Mouse (Mus musculus): ENCODE results near the gene Igfbp2.

The Igfbp2 gene

DNA sequence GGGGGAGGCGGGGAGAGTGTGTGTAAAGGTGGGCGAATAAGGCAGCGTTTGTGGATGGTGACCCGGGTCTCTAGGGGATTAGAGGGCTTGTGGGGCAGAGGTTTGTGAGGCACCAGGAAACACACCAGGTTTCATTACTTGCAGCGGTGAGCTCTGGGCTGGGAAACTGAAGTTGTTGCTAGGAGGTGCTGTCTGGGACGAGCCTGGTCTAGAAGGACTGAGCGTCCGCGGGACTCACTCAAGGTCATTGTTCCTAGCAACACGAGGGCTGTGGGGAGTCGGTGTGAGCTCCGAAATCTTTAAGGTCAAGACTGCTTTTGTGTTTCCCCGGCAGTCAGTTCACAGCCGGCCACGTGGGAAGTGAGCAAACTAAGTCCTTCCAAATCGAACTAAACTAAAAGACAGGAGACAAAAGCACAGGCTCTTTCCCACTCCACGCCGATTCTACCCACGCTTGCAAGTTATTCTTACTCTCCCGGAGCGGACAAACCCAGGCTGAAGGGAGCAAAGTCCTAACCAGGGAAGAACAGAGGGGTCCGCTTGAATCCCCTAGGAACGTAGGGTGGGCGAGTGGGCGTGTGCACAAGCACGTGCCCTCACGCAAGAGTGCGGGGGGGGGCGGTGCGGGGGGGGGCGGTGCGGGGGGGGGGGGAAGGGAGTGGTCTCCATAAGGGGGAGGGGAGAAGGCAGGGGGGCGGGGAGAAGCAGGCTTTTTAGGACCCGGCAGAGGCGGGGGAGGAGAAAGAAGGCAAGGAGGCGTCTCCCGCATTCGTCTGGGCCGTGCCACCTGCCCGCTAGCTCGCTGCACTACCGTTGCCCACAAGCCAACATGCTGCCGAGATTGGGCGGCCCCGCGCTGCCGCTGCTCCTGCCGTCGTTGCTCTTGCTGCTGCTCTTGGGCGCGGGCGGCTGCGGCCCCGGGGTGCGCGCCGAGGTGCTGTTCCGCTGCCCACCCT lies at the start of gene Igfbp2:
TSS of gene Igfbp2 (plus strand) at position 753 of the 956 bp plus-strand sequence.
- DNase-seq: peak; percentile 9

DNA sequence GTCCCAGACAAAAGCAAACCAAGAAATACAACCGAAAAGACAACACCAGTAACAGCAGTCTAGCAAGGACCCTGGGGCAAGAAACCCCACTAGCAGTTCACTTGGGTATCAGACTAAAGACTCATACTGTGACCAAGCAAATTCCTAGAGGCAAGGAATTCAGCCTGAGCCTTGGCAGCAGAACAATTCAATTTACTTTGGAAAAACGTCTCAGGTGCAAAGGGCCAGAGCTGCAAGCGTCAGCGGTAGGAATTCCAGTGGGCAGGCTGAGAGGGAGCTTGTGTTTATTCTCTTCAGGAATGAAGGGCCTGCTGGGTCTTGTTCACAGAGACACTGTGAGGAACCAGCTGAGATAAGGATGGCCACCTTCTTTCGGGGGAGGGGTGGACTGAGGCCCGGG lies 45.5 kb upstream of the Igfbp2 start:
- no peak for DNase-seq

- DNase-seq: no peak
These were observed 43.6 kb upstream of the Igfbp2 start for GRCm38 (mm10) chr1:72780720-72781119.

DNA sequence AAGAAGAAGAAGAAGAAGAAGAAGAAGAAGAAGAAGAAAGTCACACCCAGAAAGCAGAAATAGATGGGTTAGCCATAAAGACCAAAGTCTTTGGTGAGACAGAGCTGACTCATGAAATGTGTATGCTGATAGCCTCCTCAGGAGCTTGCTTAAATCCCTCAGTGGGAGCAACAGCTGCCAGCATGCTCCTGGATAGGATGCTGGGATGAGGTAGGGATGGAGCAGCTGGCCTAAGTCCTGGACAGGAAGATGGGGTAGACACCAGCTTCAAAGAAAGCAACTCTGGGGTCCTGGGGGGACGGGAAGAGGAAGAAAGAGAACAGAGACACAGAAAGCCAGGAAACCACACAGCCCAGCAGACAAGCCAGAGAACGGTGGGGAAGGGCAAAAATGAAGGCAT lies 41.0 kb upstream of the Igfbp2 start:
- no peak for DNase-seq

DNA sequence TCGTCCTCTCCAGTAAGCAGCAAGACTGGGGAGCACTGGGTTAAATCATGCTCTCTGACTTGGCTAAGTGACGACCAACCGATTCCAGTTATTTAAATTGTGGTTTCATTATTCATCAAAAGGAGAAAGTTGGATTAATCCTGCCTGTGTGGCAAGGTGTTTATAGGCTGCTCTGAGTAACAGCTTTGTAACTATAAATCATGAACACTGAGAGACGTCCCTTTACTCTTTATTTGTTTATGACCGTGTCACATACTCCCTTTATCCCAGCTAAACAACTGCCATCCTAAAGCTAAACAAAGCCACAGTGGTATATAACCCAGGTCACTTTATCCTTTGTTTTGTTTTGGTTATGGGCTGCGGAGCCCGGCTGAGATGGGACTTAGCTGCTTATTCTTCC lies 40.3 kb upstream of the Igfbp2 start:
- no peak for DNase-seq

DNA sequence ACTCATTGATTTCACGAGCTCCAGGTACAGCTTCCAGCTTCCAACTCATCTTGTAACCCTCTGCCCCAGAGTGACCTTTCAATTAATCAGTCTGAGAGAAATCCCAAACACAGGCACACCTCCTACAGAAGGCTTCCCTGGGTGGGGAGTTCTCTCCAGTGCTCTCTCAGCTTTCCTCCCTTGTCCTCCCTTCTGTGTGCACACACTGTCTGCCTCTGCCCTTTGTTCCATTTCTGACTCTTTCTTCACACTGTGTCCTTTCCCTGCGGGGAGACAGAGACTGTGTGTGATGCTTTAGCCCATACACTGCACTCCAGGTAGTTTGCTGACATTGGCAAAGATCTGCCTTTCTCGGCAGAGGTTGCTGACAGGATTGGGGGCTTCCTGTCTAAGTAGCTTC lies 33.6 kb upstream of the Igfbp2 start:
- DNase-seq: no peak

DNA sequence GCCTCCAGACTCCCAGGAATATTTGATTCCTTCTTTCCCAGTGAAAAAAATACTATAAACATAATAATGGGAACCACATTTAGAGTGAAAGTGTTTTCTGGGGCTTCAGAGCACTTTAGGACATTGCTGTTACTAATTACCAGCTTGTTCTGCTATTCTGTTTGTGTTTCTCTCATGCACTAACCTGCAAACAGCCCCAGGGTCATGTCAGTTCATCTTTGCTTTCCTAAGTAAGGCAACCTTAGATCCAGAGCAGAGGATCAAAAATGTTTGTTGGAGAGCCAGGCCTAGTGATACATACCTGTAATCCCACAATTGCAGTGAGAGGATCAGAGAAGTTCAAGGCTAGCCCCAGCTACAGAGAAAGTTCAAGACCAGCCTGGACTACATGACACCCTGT lies 32.6 kb upstream of the Igfbp2 start:
- no peak for DNase-seq

GRCm38 (mm10) chr1:72792262-72792661 lies 32.0 kb upstream of the Igfbp2 start:
- no peak for DNase-seq

GRCm38 (mm10) chr1:72793230-72793629 lies 31.1 kb upstream of the Igfbp2 start:
- DNase-seq: no peak

- no peak for DNase-seq
These were observed 28.2 kb upstream of the Igfbp2 start for GRCm38 (mm10) chr1:72796128-72796527.

DNA sequence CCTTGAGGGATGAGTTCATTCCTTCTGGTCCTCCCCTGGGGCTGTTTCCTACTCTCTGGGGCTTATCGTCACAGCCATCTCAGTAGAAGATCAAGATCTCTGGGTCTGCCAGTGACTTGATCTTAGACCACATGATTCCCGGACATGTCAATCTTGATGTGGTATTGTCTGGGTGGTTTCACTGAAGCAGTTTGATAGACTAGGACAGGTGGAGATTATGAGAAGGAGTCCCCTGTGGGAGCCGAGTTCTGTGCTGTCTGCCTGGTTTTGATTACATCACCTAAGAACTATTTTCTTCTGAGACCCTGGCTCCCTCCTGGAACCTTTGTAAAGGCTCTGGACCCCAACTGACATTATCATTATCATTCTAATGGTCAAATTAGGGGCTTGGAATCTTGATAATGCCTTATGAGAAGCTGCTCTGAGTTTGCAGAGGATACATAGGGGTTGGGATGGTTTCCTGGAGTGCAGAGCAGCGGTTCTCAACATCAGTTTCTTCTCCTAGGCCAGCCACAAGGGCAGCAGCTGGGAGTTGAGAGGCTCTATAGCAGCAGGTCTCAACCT lies 27.1 kb upstream of the Igfbp2 start:
- no peak for DNase-seq

DNA sequence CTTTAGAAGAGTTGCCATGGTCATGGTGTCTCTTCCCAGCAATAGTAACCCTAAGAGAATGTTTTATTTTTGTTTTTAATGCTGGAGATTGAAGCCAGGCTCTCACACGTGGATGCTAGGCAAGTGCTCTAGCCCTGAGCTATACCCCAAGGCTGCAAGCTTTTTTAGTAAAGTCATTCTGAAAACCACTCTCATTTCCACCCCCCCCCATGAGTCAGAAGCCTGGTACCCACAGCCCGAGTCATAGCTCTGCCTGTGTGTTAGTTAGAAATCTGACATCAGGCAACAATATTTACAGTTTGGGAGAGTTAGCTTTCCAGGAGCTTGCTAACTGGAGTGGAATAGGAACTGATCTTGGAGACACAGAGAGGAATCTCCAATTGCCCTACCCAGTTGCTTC lies 25.9 kb upstream of the Igfbp2 start:
- no peak for DNase-seq

- no peak for DNase-seq
These were observed 20.3 kb upstream of the Igfbp2 start for GRCm38 (mm10) chr1:72804031-72804430.

DNA sequence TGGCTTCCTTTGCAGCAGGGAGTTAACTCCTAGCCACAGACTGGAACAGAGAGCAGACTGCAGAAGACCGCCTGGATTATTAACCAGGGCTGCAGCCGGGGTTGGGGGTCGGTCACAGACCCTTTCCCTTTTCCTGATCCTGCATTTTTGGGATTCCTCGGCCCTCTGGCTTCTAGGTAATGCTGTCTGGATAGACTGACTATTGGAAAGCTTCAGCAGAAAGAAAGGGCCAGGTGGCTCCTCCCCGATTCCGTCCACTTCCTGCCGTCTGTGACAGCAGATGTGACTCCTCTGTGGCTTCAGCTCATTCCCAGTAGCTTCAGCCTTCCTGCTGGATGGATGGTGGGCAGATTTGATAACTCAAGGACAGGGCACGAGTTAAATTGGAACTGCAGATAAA lies 19.3 kb upstream of the Igfbp2 start:
- no peak for DNase-seq

DNA sequence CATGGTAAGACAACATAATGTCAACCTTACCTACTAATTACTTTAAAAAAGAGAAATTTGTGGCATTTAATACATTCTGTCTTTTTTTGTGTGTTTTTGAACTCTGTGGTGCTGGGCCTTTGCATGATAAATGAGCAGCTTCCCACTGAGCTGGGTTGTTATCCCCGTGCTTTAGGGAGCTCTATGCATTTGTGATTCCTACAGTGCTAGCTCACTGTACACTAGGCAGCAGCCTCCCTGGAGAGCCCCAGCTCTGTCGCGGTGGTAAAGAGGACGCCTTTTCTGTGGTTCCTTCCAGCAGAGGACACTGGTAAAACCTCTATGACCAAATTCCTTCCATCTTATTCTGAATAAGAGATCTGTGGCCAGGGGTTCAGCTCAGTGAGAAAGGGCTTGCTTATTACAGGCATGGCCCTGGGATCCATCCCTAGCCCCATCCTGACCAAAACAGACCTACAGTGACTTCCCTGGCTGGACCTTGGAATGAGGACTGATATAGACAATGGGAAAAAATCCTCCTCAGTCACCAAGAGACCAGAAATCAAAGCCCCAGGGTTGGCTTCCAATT lies 18.7 kb upstream of the Igfbp2 start:
- DNase-seq: no peak

GRCm38 (mm10) chr1:72806044-72806584 lies 18.2 kb upstream of the Igfbp2 start:
- DNase-seq: no peak

GRCm38 (mm10) chr1:72809304-72809703 lies 15.0 kb upstream of the Igfbp2 start:
- DNase-seq: no peak

GRCm38 (mm10) chr1:72809951-72810675 lies 14.2 kb upstream of the Igfbp2 start:
- DNase-seq: peak; percentile 38

DNA sequence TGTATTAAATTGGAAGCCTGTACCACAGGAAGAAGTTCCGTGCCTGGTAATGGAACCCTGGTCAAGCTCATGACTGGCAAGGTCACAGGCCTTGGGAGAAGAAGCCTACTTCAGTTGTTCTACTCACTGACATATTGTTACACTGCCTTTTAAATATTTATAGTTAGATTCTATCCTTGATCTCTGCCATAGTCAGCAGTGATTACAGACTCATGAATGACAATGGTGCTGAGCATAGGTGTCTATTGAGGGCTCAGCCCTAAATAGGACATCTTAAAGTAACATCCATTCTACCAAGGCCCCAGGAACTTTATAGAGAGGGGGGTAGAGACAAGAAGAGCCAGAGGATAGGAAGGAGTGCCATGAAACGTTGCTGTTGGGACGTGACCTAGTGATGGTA lies 13.2 kb upstream of the Igfbp2 start:
- no peak for DNase-seq

DNA sequence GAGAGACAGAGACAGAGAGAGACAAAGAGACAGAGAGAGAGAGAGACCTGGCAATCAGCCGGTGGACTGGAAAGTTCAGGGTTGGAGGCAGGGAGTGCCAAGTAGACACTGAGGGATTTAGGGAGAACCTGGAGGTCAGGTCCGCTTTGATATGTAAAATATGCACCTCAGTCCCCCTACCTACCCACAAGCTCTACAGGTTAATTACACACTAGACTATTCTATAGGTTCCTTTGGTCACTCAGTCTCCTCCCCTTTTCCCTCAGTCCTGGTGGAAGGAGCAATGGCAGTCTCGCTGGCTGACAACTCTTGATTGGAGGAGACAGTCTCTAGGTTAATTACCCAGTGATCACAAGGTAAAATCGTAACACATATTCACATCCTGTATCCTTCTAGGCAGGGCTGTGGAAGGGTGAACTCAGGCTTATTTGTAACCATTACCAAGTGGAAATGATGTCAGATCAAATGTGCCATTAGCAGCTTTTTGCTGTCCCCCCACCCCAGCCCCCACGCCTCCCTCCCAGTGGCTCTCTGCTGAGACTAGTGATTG lies 11.1 kb upstream of the Igfbp2 start:
- DNase-seq: no peak

DNA sequence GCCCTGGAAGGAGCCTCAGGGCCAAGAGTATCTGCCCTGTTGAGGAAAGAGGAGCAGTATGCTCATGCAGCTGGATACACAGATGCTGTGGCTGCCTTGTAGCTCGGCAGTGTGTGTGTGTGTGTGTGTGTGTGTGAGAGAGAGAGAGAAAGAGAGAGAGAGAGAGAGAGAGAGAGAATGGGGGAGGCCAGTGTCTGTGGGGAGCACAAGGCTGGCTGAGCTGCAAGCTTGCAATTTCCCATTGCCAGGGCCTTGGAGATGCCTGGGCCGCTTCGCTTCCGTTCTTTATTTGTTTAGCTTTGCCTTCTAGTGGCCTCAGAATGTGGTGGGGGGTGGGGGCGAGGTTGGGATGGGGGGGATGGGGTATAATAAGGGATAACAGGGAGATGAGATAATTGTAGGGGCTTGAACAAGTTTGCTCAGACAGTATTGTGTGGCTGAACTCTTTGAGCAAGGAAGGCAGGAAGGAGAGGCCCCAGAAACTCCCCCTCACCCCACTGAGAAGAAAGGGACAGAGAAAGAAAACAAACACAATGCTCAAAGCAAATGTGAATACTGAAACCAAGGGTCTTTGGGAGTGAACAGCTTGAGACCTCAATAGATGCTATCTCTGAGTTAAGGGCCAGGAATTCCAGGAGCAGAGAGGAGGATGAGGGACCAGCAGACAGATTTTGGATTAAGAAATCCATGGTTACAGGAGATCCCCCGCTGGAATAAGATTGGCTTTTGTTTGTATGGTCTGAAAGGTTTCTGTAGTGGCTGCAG lies 10.5 kb upstream of the Igfbp2 start:
- no peak for DNase-seq

GRCm38 (mm10) chr1:72815184-72815583 lies 9.1 kb upstream of the Igfbp2 start:
- no peak for DNase-seq
